Mouse (Mus musculus): ENCODE data around the gene Sdr42e1. TPM values are rescaled to one million over a fixed set of nuclear protein-coding genes. Genes with fewer than 3 reads are reported as not detected.

The Sdr42e1 gene
- polyA plus RNA-seq, 1 experiment from 2014 or later: 4.2 TPM

DNA sequence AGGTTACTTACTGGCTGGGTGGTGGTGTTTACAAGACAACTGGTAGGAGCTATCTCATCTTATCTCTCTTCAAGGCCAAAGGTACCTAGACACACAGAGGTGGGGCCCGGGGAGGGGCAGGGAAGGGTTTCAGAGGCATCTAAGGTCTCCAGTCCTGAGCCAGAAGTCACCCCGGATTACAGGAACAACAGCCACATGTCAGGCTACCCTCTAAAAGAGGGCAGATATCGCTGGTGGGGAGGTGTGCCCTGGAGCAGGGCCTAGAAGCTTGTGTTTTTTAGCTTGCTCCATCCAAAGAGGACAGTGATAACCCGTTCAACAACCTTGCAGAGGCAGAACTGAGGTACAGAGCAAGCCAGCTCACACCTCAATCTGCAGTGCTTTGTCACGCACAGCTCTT is 27.0 kb downstream of the Sdr42e1 start:
- peak overlapping the region; percentile 22; the same call in 1 of the 2 replicates for H3K27ac ChIP-seq (ENCODE audit: low read depth)
- peak; percentile 88 for ATAC-seq (replicated peaks; ENCODE audit: low FRiP score, low TSS enrichment, low read depth)

DNA sequence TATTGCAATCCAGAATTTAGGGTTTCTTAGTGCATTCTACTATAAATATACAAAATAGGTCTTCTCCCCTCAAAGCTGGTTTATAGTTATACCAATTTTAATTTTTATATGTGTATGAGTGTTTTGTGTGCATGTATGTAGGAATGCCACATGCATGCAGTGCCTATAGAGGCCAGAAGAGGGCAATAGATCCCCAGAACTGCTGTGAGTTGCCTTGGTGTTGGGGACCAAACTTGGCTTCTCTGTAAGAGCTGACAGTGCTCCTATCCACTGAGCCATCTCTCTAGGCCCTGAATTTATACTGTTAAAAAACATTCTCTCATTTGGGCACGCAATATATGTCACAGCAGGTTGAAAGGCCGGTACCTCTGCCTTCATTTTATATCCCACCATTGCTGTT is 27.5 kb downstream of the Sdr42e1 start:
- Histone ChIP-seq H3K27ac (ENCODE audit: low read depth) (no peak overlapping the region; the same call in 1 of the 2 replicates), H3K9ac (ENCODE audit: low read length) (no peak overlapping the region), H3K4me3 (ENCODE audit: low read depth, low read length) (no peak overlapping the region), H3K4me2 (ENCODE audit: low read length) (no peak overlapping the region), H3K36me3 (ENCODE audit: control insufficient read depth, insufficient read depth, low read length) (no peaks in the 10 kb centered on the region), H3K27me3 (replicated peaks; ENCODE audit: control insufficient read depth, insufficient read depth, low read length) (no peaks in the 10 kb centered on the region), H3K4me1 (replicated peaks; ENCODE audit: control insufficient read depth, insufficient read depth, low read length) (no peaks in the 10 kb centered on the region), H3K9me3 (ENCODE audit: control insufficient read depth, low read length) (peaks cover 11% of the 10 kb centered on the region)
- ATAC-seq (replicated peaks; ENCODE audit: low FRiP score, low TSS enrichment, low read depth) (peak; percentile 56), DNase-seq (ENCODE audit: low spot score) (peak; percentile 88)
- 44% methylated on average over 2 of the region's 2 CpGs for WGBS

More for the DNA sequence above, 27.0 kb downstream of the Sdr42e1 start:
- Histone ChIP-seq H3K4me1 (replicated peaks; ENCODE audit: control insufficient read depth, insufficient read depth, low read length) (no peaks in the 10 kb centered on the region), H3K4me3 (ENCODE audit: low read depth, low read length) (no peak overlapping the region), H3K36me3 (ENCODE audit: control insufficient read depth, insufficient read depth, low read length) (no peaks in the 10 kb centered on the region), H3K9me3 (ENCODE audit: control insufficient read depth, low read length) (peaks cover 7% of the 10 kb centered on the region; the same call in 1 of the 2 replicates), H3K27me3 (replicated peaks; ENCODE audit: control insufficient read depth, insufficient read depth, low read length) (no peaks in the 10 kb centered on the region), H3K4me2 (ENCODE audit: low read length) (no peak overlapping the region), H3K9ac (ENCODE audit: low read length) (no peak overlapping the region)
- WGBS: 63% methylated on average over 5 of the region's 5 CpGs
- no peak for DNase-seq (ENCODE audit: low spot score)

DNA sequence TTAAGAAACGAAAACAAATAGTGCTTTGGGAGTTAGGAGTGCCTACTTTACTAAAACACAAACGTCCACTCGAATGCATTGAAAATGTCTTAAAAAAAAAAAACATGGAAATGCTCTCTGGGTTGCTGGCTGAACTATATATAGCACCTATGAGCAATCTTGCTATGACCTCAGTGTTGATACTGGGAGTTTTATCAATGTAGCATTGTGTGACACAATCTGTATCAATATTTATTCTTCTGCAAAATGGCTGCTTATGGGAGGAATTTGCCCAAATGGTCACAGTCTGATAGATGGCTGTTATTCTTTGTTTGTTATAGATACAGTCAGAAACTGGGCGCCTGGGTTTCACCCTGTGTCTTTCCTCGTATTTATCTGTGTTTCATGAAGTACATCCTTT is 28.0 kb downstream of the Sdr42e1 start:
- Histone ChIP-seq H3K27ac (ENCODE audit: low read depth) (no peak overlapping the region; the same call in 1 of the 2 replicates), H3K36me3 (ENCODE audit: control insufficient read depth, insufficient read depth, low read length) (no peaks in the 10 kb centered on the region), H3K27me3 (replicated peaks; ENCODE audit: control insufficient read depth, insufficient read depth, low read length) (no peaks in the 10 kb centered on the region), H3K4me2 (ENCODE audit: low read length) (no peak overlapping the region), H3K4me3 (ENCODE audit: low read depth, low read length) (no peak overlapping the region), H3K9ac (ENCODE audit: low read length) (no peak overlapping the region), H3K9me3 (ENCODE audit: control insufficient read depth, low read length) (peaks cover 11% of the 10 kb centered on the region), H3K4me1 (replicated peaks; ENCODE audit: control insufficient read depth, insufficient read depth, low read length) (no peaks in the 10 kb centered on the region)
- no peak; the same call in 1 of the 2 replicates for ATAC-seq (replicated peaks; ENCODE audit: low FRiP score, low TSS enrichment, low read depth)
- 47% methylated on average over 5 of the region's 5 CpGs for WGBS
- no peak for DNase-seq (ENCODE audit: low spot score)

DNA sequence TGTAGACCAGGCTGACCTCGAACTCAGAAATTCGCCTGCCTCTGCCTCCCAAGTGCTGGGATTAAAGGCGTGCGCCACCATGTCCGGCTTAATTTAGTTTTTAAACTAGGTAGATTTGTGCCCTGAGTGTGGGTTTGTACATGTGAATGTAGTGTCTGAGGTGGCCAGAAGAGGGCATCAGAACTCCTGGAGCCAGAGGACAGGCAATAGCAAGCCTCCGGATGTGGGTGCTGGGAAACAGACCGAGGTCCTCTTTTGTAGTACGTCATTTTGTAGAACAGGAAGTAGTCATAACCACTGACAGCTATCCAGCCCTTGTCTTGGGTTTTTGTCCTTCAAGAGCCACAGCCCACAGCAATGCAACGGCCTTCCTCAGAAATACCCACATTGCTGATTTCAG is 33.9 kb downstream of the Sdr42e1 start:
- DNase-seq (ENCODE audit: low spot score): no peak
- 95% methylated on average over 9 of the region's 9 CpGs for WGBS
- no peak overlapping the region for H3K4me3 ChIP-seq (ENCODE audit: low read depth, low read length)
- ATAC-seq (replicated peaks; ENCODE audit: low FRiP score, low TSS enrichment, low read depth): no peak
- H3K27me3 ChIP-seq (replicated peaks; ENCODE audit: control insufficient read depth, insufficient read depth, low read length): no peaks in the 10 kb centered on the region
- no peak overlapping the region for H3K27ac ChIP-seq (ENCODE audit: low read depth)
- H3K36me3 ChIP-seq (ENCODE audit: control insufficient read depth, insufficient read depth, low read length): no peaks in the 10 kb centered on the region
- H3K9me3 ChIP-seq (ENCODE audit: control insufficient read depth, low read length): peaks cover 4% of the 10 kb centered on the region; the same call in 1 of the 2 replicates
- no peaks in the 10 kb centered on the region for H3K4me1 ChIP-seq (replicated peaks; ENCODE audit: control insufficient read depth, insufficient read depth, low read length)
- H3K4me2 ChIP-seq (ENCODE audit: low read length): no peak overlapping the region
- H3K9ac ChIP-seq (ENCODE audit: low read length): no peak overlapping the region

DNA sequence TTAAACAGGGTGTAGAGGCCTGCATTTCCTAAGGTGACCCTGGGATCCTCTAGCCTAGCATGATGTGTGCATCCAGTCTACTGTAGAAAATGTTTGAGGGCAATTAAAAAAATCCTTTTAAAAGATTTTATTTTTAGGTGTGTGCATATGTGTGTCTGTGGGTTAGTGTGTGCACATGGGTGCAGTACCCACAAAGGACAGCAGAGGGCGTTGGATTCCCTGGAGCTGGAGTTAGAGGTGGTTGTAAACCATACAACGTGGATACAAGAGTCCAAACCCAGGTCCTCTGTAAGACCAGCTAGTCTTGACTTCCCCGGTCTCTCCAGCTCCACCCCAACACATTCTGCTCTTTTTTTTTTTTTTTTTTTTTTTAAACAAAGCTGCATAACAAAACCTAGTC is 36.0 kb downstream of the Sdr42e1 start:
- H3K36me3 ChIP-seq (ENCODE audit: control insufficient read depth, insufficient read depth, low read length): no peaks in the 10 kb centered on the region
- H3K9me3 ChIP-seq (ENCODE audit: control insufficient read depth, low read length): peaks cover 4% of the 10 kb centered on the region; the same call in 1 of the 2 replicates
- no peak overlapping the region for H3K4me3 ChIP-seq (ENCODE audit: low read depth, low read length)
- ATAC-seq (replicated peaks; ENCODE audit: low FRiP score, low TSS enrichment, low read depth) (no peak), DNase-seq (ENCODE audit: low spot score) (no peak)
- H3K9ac ChIP-seq (ENCODE audit: low read length): no peak overlapping the region
- no peaks in the 10 kb centered on the region for H3K27me3 ChIP-seq (replicated peaks; ENCODE audit: control insufficient read depth, insufficient read depth, low read length)
- 66% methylated on average over 3 of the region's 3 CpGs for WGBS
- no peak overlapping the region for H3K4me2 ChIP-seq (ENCODE audit: low read length)
- no peak overlapping the region for H3K27ac ChIP-seq (ENCODE audit: low read depth)
- no peaks in the 10 kb centered on the region for H3K4me1 ChIP-seq (replicated peaks; ENCODE audit: control insufficient read depth, insufficient read depth, low read length)

DNA sequence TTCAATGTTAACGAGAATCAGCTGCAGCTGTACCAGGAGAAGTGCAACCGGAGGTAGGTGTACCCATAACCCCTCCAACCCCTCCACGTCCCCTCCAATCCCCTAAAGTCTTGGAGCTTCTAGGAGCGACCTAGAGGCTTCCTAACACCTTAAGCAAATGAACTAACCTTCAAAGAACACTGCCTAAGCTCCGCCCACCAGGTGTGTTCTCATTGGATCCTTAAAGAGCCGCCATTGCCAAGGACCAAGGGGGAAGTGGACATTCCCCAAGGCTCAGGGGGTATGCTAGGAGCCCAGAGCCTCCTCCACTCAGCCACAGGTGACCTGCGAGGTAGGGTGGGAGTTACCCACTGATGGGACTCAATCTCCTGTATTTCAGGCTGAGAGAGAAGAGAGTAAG is 39.1 kb downstream of the Sdr42e1 start:
- no peak overlapping the region for H3K4me2 ChIP-seq (ENCODE audit: low read length)
- WGBS: 86% methylated on average over 7 of the region's 7 CpGs
- no peak overlapping the region for H3K4me3 ChIP-seq (ENCODE audit: low read depth, low read length)
- ATAC-seq (replicated peaks; ENCODE audit: low FRiP score, low TSS enrichment, low read depth) (no peak), DNase-seq (ENCODE audit: low spot score) (no peak)
- H3K9ac ChIP-seq (ENCODE audit: low read length): no peak overlapping the region
- no peak overlapping the region for H3K27ac ChIP-seq (ENCODE audit: low read depth)
- H3K36me3 ChIP-seq (ENCODE audit: control insufficient read depth, insufficient read depth, low read length): no peaks in the 10 kb centered on the region
- H3K4me1 ChIP-seq (replicated peaks; ENCODE audit: control insufficient read depth, insufficient read depth, low read length): no peaks in the 10 kb centered on the region
- no peaks in the 10 kb centered on the region; the same call in 1 of the 2 replicates for H3K9me3 ChIP-seq (ENCODE audit: control insufficient read depth, low read length)
- H3K27me3 ChIP-seq (replicated peaks; ENCODE audit: control insufficient read depth, insufficient read depth, low read length): no peaks in the 10 kb centered on the region

DNA sequence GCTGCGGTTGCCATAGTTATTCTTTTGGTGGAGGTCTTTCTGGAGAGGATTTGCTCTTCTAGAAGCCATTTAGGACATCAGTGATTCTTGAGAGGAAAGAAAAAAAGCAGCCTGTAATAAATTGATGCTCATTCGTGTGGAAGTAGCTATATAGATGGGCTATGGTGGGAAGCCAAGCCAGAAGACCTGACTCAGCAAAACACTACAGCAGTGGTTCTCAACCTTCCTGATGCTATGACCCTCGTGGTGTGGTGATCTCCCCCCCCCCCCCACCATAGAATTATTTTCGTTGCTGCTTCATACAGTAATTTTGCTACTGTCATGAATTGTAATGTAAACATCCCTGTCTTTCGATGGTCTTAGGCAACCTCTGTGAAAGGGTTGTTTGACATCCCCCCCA is 41.0 kb downstream of the Sdr42e1 start:
- H3K4me3 ChIP-seq (ENCODE audit: low read depth, low read length): no peak overlapping the region
- no peaks in the 10 kb centered on the region for H3K36me3 ChIP-seq (ENCODE audit: control insufficient read depth, insufficient read depth, low read length)
- 70% methylated on average over 5 of the region's 5 CpGs for WGBS
- no peaks in the 10 kb centered on the region; the same call in 1 of the 2 replicates for H3K9me3 ChIP-seq (ENCODE audit: control insufficient read depth, low read length)
- H3K4me1 ChIP-seq (replicated peaks; ENCODE audit: control insufficient read depth, insufficient read depth, low read length): no peaks in the 10 kb centered on the region
- H3K4me2 ChIP-seq (ENCODE audit: low read length): no peak overlapping the region
- no peak overlapping the region for H3K9ac ChIP-seq (ENCODE audit: low read length)
- no peak for DNase-seq (ENCODE audit: low spot score)
- H3K27ac ChIP-seq (ENCODE audit: low read depth): no peak overlapping the region
- no peaks in the 10 kb centered on the region for H3K27me3 ChIP-seq (replicated peaks; ENCODE audit: control insufficient read depth, insufficient read depth, low read length)
- ATAC-seq (replicated peaks; ENCODE audit: low FRiP score, low TSS enrichment, low read depth): no peak

DNA sequence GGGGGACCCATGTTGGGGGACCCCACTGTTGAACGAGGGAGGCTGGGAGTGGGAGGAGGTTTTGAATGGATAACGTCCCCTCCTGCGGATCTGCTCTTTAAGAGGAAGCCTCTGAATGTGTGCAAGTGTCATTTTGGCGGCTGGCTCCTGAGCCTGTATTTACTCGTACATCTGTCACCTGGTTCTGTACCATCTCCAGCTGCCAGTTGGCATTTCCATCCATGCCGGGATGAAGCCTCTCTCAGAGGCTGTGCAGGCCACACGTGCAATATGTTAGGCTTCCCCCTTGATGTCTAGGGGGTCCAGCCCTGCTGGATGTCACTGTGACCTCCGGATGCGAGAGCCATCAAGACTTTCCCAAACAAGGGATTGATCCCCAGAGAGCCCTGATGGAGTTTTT is 46.4 kb downstream of the Sdr42e1 start:
- Histone ChIP-seq H3K9ac (ENCODE audit: low read length) (no peak overlapping the region), H3K27me3 (replicated peaks; ENCODE audit: control insufficient read depth, insufficient read depth, low read length) (no peaks in the 10 kb centered on the region), H3K9me3 (ENCODE audit: control insufficient read depth, low read length) (no peaks in the 10 kb centered on the region), H3K4me2 (ENCODE audit: low read length) (no peak overlapping the region), H3K4me3 (ENCODE audit: low read depth, low read length) (no peak overlapping the region), H3K4me1 (replicated peaks; ENCODE audit: control insufficient read depth, insufficient read depth, low read length) (no peaks in the 10 kb centered on the region), H3K36me3 (ENCODE audit: control insufficient read depth, insufficient read depth, low read length) (no peaks in the 10 kb centered on the region), H3K27ac (ENCODE audit: low read depth) (no peak overlapping the region)
- WGBS: 60% methylated on average over 9 of the region's 9 CpGs
- no peak for ATAC-seq (replicated peaks; ENCODE audit: low FRiP score, low TSS enrichment, low read depth)
- no peak for DNase-seq (ENCODE audit: low spot score)

DNA sequence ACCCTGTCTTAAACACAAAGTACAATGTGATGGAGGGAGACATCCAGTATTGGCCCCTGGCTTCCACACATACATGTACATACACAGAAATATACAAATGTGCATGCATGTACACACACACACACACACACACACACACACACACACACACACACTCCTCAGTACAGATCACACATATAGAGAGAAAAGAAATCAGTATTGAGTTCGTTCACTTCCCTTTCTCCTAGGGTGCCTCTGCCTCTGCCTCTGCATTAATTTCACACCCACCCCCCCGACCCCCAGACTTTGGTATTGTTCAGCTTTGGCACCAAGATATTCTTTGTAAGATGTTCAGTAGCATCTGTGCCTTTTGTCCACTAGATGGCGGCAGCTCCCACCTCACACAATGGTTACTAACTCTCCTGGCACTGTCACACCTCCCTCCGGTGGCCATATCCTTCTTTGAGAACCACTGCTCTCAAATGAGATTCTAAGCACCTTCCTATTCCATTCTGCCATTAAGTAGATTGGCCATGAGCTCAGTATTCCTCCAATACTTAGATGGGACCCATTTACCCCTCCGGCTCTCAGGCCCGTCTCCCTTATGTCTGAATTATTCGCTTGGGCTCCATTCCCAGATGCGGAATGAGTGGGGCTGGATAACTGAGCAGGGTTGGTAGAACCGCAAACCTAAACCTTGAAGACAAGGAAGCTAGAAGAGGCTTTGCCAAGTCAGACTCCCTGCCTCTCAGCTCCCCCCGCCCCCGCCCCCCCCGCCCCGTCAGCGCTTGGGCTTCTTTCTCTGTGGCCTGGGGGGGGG is 47.2 kb downstream of the Sdr42e1 start:
- no peaks in the 10 kb centered on the region for H3K9me3 ChIP-seq (ENCODE audit: control insufficient read depth, low read length)
- no peak overlapping the region for H3K9ac ChIP-seq (ENCODE audit: low read length)
- no peak for ATAC-seq (replicated peaks; ENCODE audit: low FRiP score, low TSS enrichment, low read depth)
- WGBS: 71% methylated on average over 14 of the region's 14 CpGs
- no peaks in the 10 kb centered on the region for H3K27me3 ChIP-seq (replicated peaks; ENCODE audit: control insufficient read depth, insufficient read depth, low read length)
- peak; percentile 67 for DNase-seq (ENCODE audit: low spot score)
- no peak overlapping the region for H3K4me3 ChIP-seq (ENCODE audit: low read depth, low read length)
- no peaks in the 10 kb centered on the region for H3K36me3 ChIP-seq (ENCODE audit: control insufficient read depth, insufficient read depth, low read length)
- H3K4me1 ChIP-seq (replicated peaks; ENCODE audit: control insufficient read depth, insufficient read depth, low read length): no peaks in the 10 kb centered on the region
- no peak overlapping the region for H3K4me2 ChIP-seq (ENCODE audit: low read length)
- H3K27ac ChIP-seq (ENCODE audit: low read depth): no peak overlapping the region
